Comparison of ENCODE assay signal across 16 mouse cellular contexts in the genomic region with DNA sequence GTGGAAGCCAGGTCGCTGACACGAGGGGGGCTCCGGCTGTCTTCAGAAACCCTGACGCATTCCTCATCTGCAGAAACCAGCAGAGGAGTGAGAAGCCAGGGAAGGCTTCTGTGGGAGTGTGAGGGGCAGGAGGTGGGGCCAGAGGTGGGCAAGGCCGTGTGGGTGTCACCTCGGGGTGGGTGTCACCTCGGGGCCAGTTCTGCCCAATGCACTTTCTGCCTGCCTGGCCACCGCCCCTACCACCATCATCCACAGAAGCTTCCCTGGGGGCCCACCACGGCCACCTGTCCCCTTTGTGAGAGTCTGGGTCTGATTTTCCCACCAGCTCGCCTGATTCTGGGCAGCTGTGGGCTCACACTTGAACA. TPM values are rescaled to one million over a fixed set of nuclear protein-coding genes. Genes with fewer than 3 reads are reported as not detected.
DNase-seq lines count a peak whose midpoint lies in the region; ATAC-seq lines count a peak whose summit lies in the region.
"Had no signal": no experiment of that assay in that cellular context is flagged by ENCODE, and none has a peak within 500 bp of the region (broad histone marks: within the 10 kb centered on the region; RNA-seq: fewer than 3 reads in every experiment).

No protein-coding gene starts in this region.

- H3K9ac ChIP-seq in intestine, embryonic 16.5 days (ENCODE audit: low read depth, low read length) = peak overlapping the region; percentile 66
- no peak overlapping the region for H3K9ac ChIP-seq in stomach, embryonic 14.5 days (replicated peaks; ENCODE audit: low read depth, low read length)
- H3K9ac ChIP-seq: forebrain, postnatal 0 days had no signal

- ATAC-seq in intestine, embryonic 16.5 days = peak; percentile 41
- ATAC-seq in stomach, embryonic 14.5 days (ENCODE audit: insufficient number of reproducible peaks, insufficient read depth, low FRiP score, low read depth) = no peak
- ATAC-seq in CD4-positive, CD25-positive, alpha-beta regulatory T cell, adult 4 months = no peak
- ATAC-seq: forebrain, postnatal 0 days; inflammation-experienced regulatory T-cells, adult 6 months had no signal

- no peak overlapping the region for H3K27ac ChIP-seq in embryonic facial prominence, embryonic 10.5 days (replicated peaks)
- H3K27ac ChIP-seq in intestine, embryonic 16.5 days (ENCODE audit: low read length) = peak overlapping the region; percentile 86
- H3K27ac ChIP-seq in stomach, embryonic 14.5 days (ENCODE audit: low read length) = no peak overlapping the region

- peak; percentile 18 for DNase-seq in kidney, adult 9 months
- DNase-seq in kidney, postnatal 10 days = no peak
- no peak for DNase-seq in embryonic facial prominence, embryonic 10.5 days (ENCODE audit: low spot score)
- no peak for DNase-seq in thymus, postnatal 10 days (ENCODE audit: low spot score in 2 of 2)
- DNase-seq: adrenal gland, postnatal 25 days; forebrain, postnatal 0 days; gastrocnemius, postnatal 25 days; heart, postnatal 36 days; right cerebral cortex, adult 18-20 months had no signal

- no peaks in the 10 kb centered on the region for H3K36me3 ChIP-seq in embryonic facial prominence, embryonic 10.5 days (replicated peaks)
- H3K36me3 ChIP-seq in intestine, embryonic 16.5 days (ENCODE audit: control insufficient read depth, insufficient read depth, low read length) = peaks cover 3% of the 10 kb centered on the region; the same call in 1 of the 2 replicates
- H3K36me3 ChIP-seq in stomach, embryonic 14.5 days (ENCODE audit: control insufficient read depth, insufficient read depth, low read length) = no peaks in the 10 kb centered on the region

- H3K4me1 ChIP-seq in embryonic facial prominence, embryonic 10.5 days = peaks cover 14% of the 10 kb centered on the region; the same call in 1 of the 2 replicates
- H3K4me1 ChIP-seq in intestine, embryonic 16.5 days (ENCODE audit: control insufficient read depth, insufficient read depth, low read length) = peaks cover 19% of the 10 kb centered on the region
- no peaks in the 10 kb centered on the region for H3K4me1 ChIP-seq in stomach, embryonic 14.5 days (ENCODE audit: control insufficient read depth, insufficient read depth, low read length)

- peak overlapping the region; percentile 44 for H3K4me2 ChIP-seq in intestine, embryonic 16.5 days (ENCODE audit: low read depth, low read length)
- H3K4me2 ChIP-seq in stomach, embryonic 14.5 days (replicated peaks; ENCODE audit: low read depth, low read length) = peak overlapping the region; percentile 32; the same call in 1 of the 2 replicates

- H3K27me3 ChIP-seq in embryonic facial prominence, embryonic 10.5 days (replicated peaks; ENCODE audit: low read depth, poor library complexity, severe bottlenecking) = peaks cover 35% of the 10 kb centered on the region
- H3K27me3 ChIP-seq in intestine, embryonic 16.5 days (replicated peaks; ENCODE audit: control insufficient read depth, insufficient read depth, low read length) = no peaks in the 10 kb centered on the region
- H3K27me3 ChIP-seq in stomach, embryonic 14.5 days (ENCODE audit: control insufficient read depth, insufficient read depth, low read length) = 0 out of 2 replicates have a peak, but pooled peaks cover 3% of the 10 kb centered on the region

- H3K4me3 ChIP-seq in embryonic facial prominence, embryonic 10.5 days = peak overlapping the region; percentile 43; the same call in 1 of the 2 replicates
- H3K4me3 ChIP-seq in intestine, embryonic 16.5 days (ENCODE audit: low read length) = peak overlapping the region; percentile 46
- H3K4me3 ChIP-seq in stomach, embryonic 14.5 days (ENCODE audit: low read depth, low read length) = no peak overlapping the region

- WGBS in embryonic facial prominence, embryonic 10.5 days = 47% methylated on average over 10 of the region's 10 CpGs
- 28% methylated on average over 10 of the region's 10 CpGs for WGBS in intestine, embryonic 16.5 days
- 27% methylated on average over 10 of the region's 10 CpGs for WGBS in stomach, embryonic 14.5 days

- no peaks in the 10 kb centered on the region for H3K9me3 ChIP-seq in embryonic facial prominence, embryonic 10.5 days
- H3K9me3 ChIP-seq in intestine, embryonic 16.5 days (ENCODE audit: control insufficient read depth, low read length) = no peaks in the 10 kb centered on the region
- no peaks in the 10 kb centered on the region for H3K9me3 ChIP-seq in stomach, embryonic 14.5 days (ENCODE audit: control insufficient read depth, low read depth, low read length)

RNA-seq across cellular contexts. Expression of a gene that starts 6.6 kb away (rescaled TPM):
- polyA plus RNA-seq in embryonic facial prominence, embryonic 10.5 days (2016; fragmentation: Nextera tagmentation; extraction: Ambion mirVana) = 3.5 and 4.3 TPM in 2 replicates
- 120 and 151 TPM in 2 replicates for polyA plus RNA-seq in intestine, embryonic 16.5 days (2015; fragmentation: Nextera tagmentation; extraction: Ambion mirVana)
- polyA plus RNA-seq in stomach, embryonic 14.5 days (2014; fragmentation: Nextera tagmentation; extraction: Ambion mirVana) = 9.0 and 10.3 TPM in 2 replicates
- polyA plus RNA-seq in CD4-positive, CD25-positive, alpha-beta regulatory T cell, adult 4 months (2017; shearing (Covaris generic)) = under 1 TPM in 1 of 2 experiments, not detected in 1; 0.18 TPM

RNA-seq across cellular contexts. Expression of a gene that starts 13.1 kb away (rescaled TPM):
- not detected in 2 replicates for polyA plus RNA-seq in embryonic facial prominence, embryonic 10.5 days (2016; fragmentation: Nextera tagmentation; extraction: Ambion mirVana)
- not detected in 2 replicates for polyA plus RNA-seq in intestine, embryonic 16.5 days (2015; fragmentation: Nextera tagmentation; extraction: Ambion mirVana)
- not detected in 2 replicates for polyA plus RNA-seq in stomach, embryonic 14.5 days (2014; fragmentation: Nextera tagmentation; extraction: Ambion mirVana)
- polyA plus RNA-seq in CD4-positive, CD25-positive, alpha-beta regulatory T cell, adult 4 months (2017; shearing (Covaris generic)) = not detected
- polyA plus RNA-seq: forebrain, postnatal 0 days; inflammation-experienced regulatory T-cells, adult 6 months; limb, embryonic 11.5 days; neural tube, embryonic 14.5 days; urinary bladder, adult 2 months had no signal

RNA-seq across cellular contexts. Expression of a gene that starts 13.6 kb away (rescaled TPM):
- 91.9 and 95.0 TPM in 2 replicates for polyA plus RNA-seq in embryonic facial prominence, embryonic 10.5 days (2016; fragmentation: Nextera tagmentation; extraction: Ambion mirVana)
- polyA plus RNA-seq in intestine, embryonic 16.5 days (2015; fragmentation: Nextera tagmentation; extraction: Ambion mirVana) = 67.6 and 80.3 TPM in 2 replicates
- 61.3 and 72.7 TPM in 2 replicates for polyA plus RNA-seq in stomach, embryonic 14.5 days (2014; fragmentation: Nextera tagmentation; extraction: Ambion mirVana)
- polyA plus RNA-seq in CD4-positive, CD25-positive, alpha-beta regulatory T cell, adult 4 months (2017; shearing (Covaris generic)) = 10 to 100 TPM; 45.9 to 60.3 TPM

RNA-seq across cellular contexts. Expression of a gene that starts 21.8 kb away (rescaled TPM):
- polyA plus RNA-seq in embryonic facial prominence, embryonic 10.5 days (2016; fragmentation: Nextera tagmentation; extraction: Ambion mirVana) = 9.2 and 10.5 TPM in 2 replicates
- polyA plus RNA-seq in intestine, embryonic 16.5 days (2015; fragmentation: Nextera tagmentation; extraction: Ambion mirVana) = 25.0 and 25.2 TPM in 2 replicates
- 6.9 and 7.1 TPM in 2 replicates for polyA plus RNA-seq in stomach, embryonic 14.5 days (2014; fragmentation: Nextera tagmentation; extraction: Ambion mirVana)
- polyA plus RNA-seq in CD4-positive, CD25-positive, alpha-beta regulatory T cell, adult 4 months (2017; shearing (Covaris generic)) = 10 to 100 TPM; 13.6 to 17.2 TPM

RNA-seq across cellular contexts. Expression of a gene that starts 37.6 kb away (rescaled TPM):
- 42.6 and 44.4 TPM in 2 replicates for polyA plus RNA-seq in embryonic facial prominence, embryonic 10.5 days (2016; fragmentation: Nextera tagmentation; extraction: Ambion mirVana)
- polyA plus RNA-seq in intestine, embryonic 16.5 days (2015; fragmentation: Nextera tagmentation; extraction: Ambion mirVana) = 18.8 and 18.9 TPM in 2 replicates
- polyA plus RNA-seq in stomach, embryonic 14.5 days (2014; fragmentation: Nextera tagmentation; extraction: Ambion mirVana) = 27.3 and 35.3 TPM in 2 replicates
- polyA plus RNA-seq in CD4-positive, CD25-positive, alpha-beta regulatory T cell, adult 4 months (2017; shearing (Covaris generic)) = 10 to 100 TPM in 1 of 2 experiments, 1 to 10 TPM in 1; 8.8 to 18.3 TPM

Comparison
In these comparisons a context has a peak if more than half of its experiments do, and no peak if none do; other contexts are left out.
1. RNA of a gene that starts 6.6 kb away (polyA plus RNA-seq): 120 to 151 TPM in intestine, embryonic 16.5 days; 9.0 to 10.3 TPM in stomach, embryonic 14.5 days, 3.5 to 4.3 TPM in embryonic facial prominence, embryonic 10.5 days and 0.18 TPM in CD4-positive, CD25-positive, alpha-beta regulatory T cell, adult 4 months; every median in the first group is over 10 times any median in the second.